Mouse (Mus musculus) lung, adult 2 months (tissue): ENCODE measurements around the gene Tcf7.

Source experiments
- CTCF ChIP-seq: fragments of 200-500 bp; IDR thresholded peaks from 2 replicates; pipeline ENCODE4 v1.5.1; 2011; ENCODE audit warnings: mild to moderate bottlenecking, low read length, control low read depth; ENCODE audit not compliant: insufficient read depth
- POLR2A ChIP-seq: fragments of 200-500 bp; IDR thresholded peaks from 2 replicates; pipeline ENCODE4 v1.6.1; 2011; ENCODE audit warnings: low read depth, mild to moderate bottlenecking, control low read depth, low read length, borderline replicate concordance; ENCODE audit errors: extremely low read depth

- TF ChIP-seq CTCF (no peak), POLR2A (no peak)
Observed at GRCm38 (mm10) chr11:52278991-52279390, 3.8 kb downstream of the Tcf7 start.
